Mouse (Mus musculus): ENCODE results near the gene Ccdc120. TPM values are rescaled to one million over a fixed set of nuclear protein-coding genes. Genes with fewer than 3 reads are reported as not detected.

Gene Ccdc120
- total RNA-seq (2023), result not detected

DNA sequence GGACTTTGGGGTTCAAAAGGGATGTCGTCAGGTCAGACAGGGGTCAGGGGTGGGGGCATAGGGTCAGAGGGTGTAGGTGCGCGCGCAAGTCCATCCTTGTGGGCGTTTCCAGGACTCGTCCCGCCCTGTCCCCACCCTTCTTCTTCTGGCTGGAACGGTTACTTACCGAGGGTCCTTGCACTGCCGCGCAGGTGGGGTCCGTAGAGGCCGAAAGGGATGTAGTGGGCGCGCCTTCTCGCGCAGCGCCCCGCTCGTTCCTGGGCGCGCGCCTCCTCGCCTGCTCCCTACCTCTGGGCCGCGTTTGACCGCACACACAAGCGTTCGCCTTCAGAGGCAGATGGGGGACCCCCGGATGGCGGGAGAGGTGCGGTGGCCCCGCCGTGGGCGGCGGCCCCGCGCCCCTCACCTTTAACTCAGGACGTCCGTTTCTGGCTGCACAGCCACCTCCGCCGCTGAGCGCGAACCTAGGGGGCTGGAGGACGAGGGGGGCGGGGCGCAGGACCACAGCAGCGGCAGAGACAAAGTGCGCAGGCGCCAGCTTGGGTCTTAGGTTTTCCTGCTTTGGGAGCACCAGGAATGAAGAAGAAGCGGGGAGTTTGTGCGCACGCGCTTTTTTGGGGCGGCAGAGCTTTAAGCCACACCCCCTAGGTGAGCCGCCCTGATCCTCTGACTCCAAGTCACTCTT, at the start of gene Ccdc120:
Ccdc120 (minus strand) TSS at position 474 of the 685 bp plus-strand sequence.

GRCm38 (mm10) chrX:7789542-7790136, 38.9 kb upstream of the Ccdc120 start, which contains the start of gene Gripap1:
Gripap1 (plus strand) TSS chrX:7789765.

GRCm38 (mm10) chrX:7762137-7762920, 11.6 kb upstream of the Ccdc120 start, which contains the start of gene Tfe3:
Tfe3 (plus strand) TSS chrX:7762560.

DNA sequence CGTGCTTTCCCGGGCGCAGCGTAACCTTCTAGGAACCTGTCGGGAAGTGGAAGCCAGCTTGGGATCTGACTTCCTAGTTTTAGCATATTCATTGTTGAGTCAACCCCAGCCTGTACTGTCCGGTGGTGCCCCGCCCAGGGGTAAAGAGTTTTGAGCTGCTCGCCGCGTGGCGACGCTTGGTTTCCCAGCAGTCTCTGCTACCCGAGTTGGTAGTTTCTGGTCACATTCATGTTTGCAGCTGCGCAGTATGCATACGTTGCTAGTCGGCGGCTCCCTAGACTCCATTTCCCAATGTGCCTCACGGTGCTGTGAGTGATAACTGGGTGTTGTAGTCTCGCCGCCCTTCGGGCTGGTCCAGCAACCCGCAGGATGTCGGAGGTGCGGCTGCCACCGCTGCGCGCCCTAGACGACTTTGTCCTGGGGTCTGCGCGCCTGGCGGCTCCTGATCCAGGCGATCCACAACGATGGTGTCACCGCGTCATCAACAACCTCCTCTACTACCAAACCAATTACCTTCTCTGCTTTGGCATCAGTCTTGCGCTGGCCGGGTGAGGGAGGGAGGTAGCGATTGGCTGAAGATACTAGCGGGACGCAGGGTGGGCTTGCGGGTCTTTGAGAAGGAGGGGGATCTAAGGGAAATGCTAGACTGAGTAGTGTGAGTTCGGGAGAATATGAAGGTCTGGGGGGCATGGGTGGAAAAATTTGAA, 22.3 kb downstream of the Ccdc120 start, which contains the start of gene Praf2:
Praf2 (plus strand) TSS at position 225 of the 707 bp plus-strand sequence.

DNA sequence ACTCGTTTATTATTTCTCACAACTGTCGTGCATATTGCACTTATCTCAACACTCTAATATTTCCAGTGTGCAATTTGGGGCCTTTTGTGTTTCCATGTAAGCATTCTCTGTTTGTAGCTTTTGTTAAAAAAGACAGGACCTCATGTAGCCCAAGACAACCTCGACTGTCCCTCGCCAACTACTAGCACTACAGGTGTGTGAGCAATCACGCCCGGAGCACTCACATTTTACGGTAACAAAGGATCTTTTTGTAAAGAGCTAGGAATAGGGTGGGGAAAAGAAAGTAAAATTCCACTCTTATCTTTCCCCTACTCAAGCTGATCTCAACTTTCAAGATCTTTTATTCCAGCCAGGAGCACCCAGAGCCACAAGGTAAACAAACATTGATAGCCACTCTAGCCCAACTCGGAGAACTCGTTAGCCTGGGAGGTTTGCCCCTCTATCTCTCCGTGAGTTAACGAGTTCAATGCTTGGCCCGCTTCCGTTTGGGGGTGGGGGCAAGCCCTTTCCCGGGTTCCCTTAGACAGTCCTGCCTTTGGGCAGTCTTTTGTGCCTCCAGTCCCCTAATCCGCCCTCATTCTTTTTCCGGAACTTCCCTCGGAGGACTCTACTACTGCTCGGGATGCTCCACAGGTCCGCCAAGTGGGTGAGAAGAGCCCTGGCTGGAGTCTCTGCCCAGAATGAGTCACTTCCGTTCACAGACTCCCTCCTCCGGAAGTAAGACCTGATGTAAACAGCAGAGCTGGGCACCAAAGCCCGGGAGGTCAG, 29.0 kb downstream of the Ccdc120 start, which contains the start of gene Gm45208:
Gm45208 (plus strand) TSS at position 732 of the 768 bp plus-strand sequence.

DNA sequence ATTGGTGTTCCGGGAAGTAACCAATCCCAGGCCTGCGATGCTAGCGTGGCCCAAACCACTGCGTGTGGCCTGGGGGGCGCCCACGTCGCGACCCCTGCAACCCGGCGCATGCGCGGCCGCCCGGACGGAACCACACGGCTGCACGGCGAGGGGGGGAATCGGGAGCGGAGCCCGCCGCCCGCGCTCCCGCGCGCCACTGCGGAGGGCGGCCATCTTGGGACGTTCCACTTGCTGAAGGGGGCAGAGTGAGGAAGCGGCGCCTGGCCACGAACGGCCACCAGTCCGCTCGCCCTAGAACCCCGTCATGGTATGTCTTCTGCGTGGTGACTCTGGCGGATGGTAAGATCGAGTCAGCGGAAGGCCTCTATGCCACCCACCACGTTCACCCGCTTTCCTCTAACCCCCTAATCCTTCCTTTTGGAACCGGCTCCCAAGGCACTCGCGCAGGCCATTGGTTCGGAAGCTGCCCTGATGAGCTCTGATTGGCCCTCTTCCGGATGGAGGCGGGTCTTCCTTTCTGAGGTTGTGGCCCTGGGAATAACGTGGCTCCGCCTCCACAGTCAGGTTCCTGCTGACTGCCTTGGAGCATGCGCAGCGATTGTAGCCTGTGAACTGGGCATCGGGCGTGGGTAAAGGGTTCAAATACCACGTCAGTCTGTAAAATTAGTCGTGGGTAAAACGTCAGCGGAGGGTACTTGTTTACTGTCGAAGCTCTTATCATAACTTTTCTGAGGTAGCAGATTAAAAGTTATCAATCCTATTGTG, 36.4 kb downstream of the Ccdc120 start, which contains the start of gene Wdr45:
Wdr45 (plus strand) TSS at position 199 of the 765 bp plus-strand sequence.

GRCm38 (mm10) chrX:7696954-7697381, 53.7 kb downstream of the Ccdc120 start, which contains the start of gene Gpkow:
Gpkow (plus strand) TSS chrX:7697131.

Other genes starting within 250 kb of the Ccdc120 start
- 1.1 TPM for gene Foxp3, start 177.3 kb downstream of the Ccdc120 start, total RNA-seq (2023)
- gene Ppp1r3f, start 176.6 kb downstream of the Ccdc120 start, total RNA-seq (2023), result 18.8 TPM
- gene Ccdc22, start 145.4 kb downstream of the Ccdc120 start, total RNA-seq (2023), result 27.6 TPM
- not detected for gene Cacna1f, start 143.8 kb downstream of the Ccdc120 start, total RNA-seq (2023)
- gene Syp, start 112.4 kb downstream of the Ccdc120 start, total RNA-seq (2023), result 0.49 TPM
- gene Prickle3, start 93.6 kb downstream of the Ccdc120 start, total RNA-seq (2023), result 31.4 TPM
- gene Plp2, start 79.5 kb downstream of the Ccdc120 start, total RNA-seq (2023), result 43.3 TPM
- not detected for gene Magix, start 69.7 kb downstream of the Ccdc120 start, total RNA-seq (2023)
- gene Gpkow, start 53.8 kb downstream of the Ccdc120 start, total RNA-seq (2023), result 49.5 TPM
- 111 TPM for gene Wdr45, start 36.6 kb downstream of the Ccdc120 start, total RNA-seq (2023)
- not detected for gene Gm45208, start 28.7 kb downstream of the Ccdc120 start, total RNA-seq (2023)
- gene Praf2, start 22.5 kb downstream of the Ccdc120 start, total RNA-seq (2023), result 17.0 TPM
- gene Tfe3, start 11.7 kb upstream of the Ccdc120 start, total RNA-seq (2023), result 22.2 TPM
- 175 TPM for gene Gripap1, start 38.9 kb upstream of the Ccdc120 start, total RNA-seq (2023)
- gene Kcnd1, start 71.4 kb upstream of the Ccdc120 start, total RNA-seq (2023), result 0.80 TPM
- gene Otud5, start 90.5 kb upstream of the Ccdc120 start, total RNA-seq (2023), result 214 TPM
- gene Pim2, start 127.4 kb upstream of the Ccdc120 start, total RNA-seq (2023), result 121 TPM
- 38.3 TPM for gene Slc35a2, start 133.1 kb upstream of the Ccdc120 start, total RNA-seq (2023)
- 68.3 TPM for gene Pqbp1, start 148.4 kb upstream of the Ccdc120 start, total RNA-seq (2023)
- 31.9 TPM for gene Timm17b, start 148.5 kb upstream of the Ccdc120 start, total RNA-seq (2023)
- gene Gm10491, start 156.9 kb upstream of the Ccdc120 start, total RNA-seq (2023), result not detected
- not detected for gene Gm10490, start 158.6 kb upstream of the Ccdc120 start, total RNA-seq (2023)
- not detected for gene Pcsk1n, start 168.9 kb upstream of the Ccdc120 start, total RNA-seq (2023)
- not detected for gene Eras, start 177.7 kb upstream of the Ccdc120 start, total RNA-seq (2023)
- 11.2 TPM for gene Hdac6, start 197.0 kb upstream of the Ccdc120 start, total RNA-seq (2023)
- gene Gata1, start 227.2 kb upstream of the Ccdc120 start, total RNA-seq (2023), result 0.61 TPM